Mouse (Mus musculus) spleen, postnatal 14 days (tissue): ENCODE data around the gene Fbxo21.

Experiments
- DNase-seq, 2 experiments: peaks; one replicate each; pipeline ENCODE4 v3.0.0; 2021 to 2022; ENCODE audit warnings: low spot score in 2 of 2

Fbxo21 gene

DNA sequence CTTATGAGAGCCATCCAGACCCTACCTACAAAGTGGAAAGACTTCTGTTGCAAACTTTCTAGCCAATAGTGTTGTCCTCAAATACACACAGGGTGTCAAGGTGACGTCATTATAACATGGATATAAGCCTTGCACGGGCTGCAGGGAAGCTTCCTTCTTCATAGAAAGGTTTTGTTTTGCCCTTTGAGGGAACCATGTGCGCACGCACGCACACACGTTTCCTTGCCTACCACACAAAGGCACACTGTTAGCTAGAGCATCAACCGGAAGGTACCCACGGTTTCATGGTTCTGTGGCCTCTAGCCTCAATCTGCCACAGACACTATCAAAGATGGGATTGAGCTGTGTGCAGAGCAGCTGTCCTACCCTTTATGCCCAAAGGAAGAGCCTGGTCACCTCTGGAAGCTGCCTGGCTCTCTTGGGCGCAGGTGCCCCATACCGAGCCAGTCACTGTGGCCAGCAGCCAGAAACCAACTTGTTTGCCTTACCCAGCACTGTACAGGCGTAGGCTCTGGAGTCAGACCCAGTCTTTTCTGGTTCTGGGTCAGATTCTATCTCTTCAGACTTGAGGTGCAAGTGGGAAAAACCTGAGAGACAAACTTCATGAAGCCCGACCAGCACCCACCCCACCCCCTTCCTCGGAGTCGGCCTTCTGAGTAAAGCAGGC, 70.7 kb downstream of the Fbxo21 start:
- no peak for DNase-seq

DNA sequence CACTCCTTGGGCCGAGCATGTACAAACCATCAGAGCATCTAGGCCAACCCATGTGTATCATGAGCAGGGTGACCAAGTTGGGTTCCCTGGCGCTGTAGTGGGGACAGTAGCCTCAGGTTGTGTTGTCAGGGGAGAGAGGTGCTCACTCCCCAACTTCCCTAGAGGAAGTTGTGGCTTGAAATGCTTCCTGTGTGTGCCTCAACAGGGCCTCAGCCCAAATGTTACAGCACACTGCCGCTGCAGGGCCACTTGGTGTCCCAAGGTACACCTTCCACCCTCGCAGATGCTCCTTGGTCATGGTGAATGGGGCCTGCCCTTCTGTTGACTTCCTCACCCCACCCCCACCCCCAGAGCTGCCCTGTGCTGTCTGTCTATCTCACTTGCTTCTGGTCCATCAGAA, 71.9 kb downstream of the Fbxo21 start:
- no peak for DNase-seq

DNA sequence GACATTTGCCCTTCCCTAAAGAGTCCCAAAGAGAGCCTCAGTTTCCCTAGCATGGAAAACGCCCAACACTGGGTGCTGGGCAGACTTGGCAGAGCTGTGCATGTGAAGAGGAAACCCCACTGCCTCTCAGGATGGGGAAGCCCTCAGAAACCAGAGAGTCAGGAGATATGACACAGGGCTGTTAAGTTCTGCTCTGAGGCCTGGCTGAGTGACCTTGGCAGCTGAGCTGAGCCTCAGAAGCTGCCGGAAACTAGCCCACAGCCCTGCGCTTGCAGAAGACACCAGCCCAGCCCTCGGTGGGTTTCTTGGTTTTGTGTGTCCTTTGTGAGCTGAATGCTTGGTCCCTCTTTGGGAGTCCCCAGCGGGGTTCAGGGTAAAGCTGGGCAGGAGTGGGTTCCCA, 72.4 kb downstream of the Fbxo21 start:
- DNase-seq: no peak

DNA sequence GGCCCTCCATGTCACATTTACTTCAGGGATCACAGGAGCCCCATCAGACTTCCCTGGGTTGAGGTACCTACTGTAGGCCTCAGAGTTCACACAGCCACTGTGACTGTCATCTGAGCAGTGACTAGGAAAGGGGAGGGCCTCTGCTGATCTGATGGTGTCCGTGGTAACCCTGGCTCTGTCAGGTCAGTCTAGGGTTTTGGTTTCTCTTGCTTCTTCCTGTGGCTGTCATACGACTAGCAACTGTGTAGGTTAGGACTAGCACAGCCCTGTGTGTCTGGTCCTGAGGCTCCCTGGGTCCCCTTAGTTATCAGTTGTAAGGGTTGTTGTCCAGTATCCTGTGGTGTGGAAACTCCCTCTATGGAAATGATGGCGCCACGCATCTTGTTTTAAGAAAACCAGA, 74.2 kb downstream of the Fbxo21 start:
- DNase-seq: no peak

DNA sequence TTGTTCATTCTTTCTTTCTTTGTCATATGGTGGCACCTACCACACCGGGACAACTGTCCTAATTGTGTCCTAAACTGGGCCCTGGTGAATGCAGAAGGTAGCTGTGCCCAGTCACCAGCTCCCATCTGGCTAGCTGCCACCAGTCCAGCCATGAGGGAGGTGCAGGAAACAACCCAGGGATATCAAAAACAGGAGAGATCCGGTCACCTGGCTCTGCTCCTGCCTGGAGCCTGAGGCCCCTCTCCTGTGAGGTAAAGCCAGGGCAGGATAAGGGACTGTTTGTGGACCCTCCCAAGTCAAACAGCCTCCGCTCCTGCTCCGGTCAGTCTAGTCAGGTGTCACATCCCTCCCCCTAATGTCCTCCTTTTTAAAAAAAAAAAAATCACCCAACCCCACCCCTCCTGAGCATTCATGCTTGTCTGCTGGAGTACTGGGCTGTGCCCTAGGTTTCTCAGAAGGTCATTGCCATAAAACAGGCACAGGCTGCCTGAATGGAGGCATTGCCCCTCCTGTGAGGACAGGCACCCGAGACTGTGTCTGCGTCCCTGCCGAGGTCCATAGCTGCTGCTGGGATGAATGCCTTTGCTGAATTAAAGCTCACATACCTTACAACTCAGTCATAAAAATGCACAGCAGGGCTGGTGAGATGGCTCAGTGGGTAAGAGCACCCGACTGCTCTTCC, 75.6 kb downstream of the Fbxo21 start:
- DNase-seq: no peak

DNA sequence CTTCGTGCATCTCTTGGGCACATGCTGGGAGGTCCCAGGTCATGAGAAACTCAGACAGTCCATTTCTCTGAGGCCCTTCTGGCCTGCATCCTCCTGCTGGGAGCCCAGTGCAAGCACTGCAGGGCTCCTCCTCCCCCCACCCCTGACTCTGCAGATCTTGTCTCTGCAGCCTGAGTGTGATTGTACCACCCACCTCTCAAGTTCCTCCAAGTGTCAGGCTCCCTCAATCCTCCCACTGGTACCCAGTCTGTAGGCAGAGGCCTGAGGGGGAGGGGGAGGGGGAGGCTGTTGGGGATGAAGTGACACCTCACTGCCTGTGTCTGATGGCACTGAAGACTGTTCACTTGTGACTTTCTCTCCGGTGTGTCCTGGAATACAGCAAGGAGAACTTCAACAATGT, 76.7 kb downstream of the Fbxo21 start:
- DNase-seq: no peak

DNA sequence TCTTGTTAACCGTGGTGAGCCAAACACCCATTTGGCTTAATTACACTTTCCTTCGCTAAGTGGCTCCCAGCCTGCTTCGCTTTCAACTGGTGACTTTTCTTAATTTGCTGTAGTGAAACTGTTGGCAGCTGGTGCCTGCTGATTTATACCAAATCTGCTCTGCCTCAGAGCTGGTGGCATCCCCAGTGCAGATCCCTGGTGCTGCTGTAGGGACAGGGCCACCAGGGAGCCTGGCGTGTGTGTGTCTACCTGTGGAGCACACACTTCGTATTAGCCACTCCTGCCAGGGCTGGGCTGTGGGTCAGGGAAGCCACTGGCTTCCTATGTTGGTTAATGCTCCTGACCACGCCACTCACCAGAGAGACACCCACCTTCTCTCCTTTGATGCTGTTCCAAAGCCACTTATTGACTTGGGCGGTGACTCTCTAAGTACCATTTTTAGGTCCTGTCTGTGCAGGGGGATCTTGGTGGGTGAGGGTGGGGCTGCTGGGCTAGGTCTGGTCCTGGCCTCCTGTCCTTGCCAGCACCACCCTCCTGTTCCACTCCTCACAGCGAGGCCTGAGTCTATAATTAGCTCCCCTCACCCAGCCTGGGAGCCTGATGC, 81.1 kb downstream of the Fbxo21 start:
- DNase-seq: no peak

DNA sequence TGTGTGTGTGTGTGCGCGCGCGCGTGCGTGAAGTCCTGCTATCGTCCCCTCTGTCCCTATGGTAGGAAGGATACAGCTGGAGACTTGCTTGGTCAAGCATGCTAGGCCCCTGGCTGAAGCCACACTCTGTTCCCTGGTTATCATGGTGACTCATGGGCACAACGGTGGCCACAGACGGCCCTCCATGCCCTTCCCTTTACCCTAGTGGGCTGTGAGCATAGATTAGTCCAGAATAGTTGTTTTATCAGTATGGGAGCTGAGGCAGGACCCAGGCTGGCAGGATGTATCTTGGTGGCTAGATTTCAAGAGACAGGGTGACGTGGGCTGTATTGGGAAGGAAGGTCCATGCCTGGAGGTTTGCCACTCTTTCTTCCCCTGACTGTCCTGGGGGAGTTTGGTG, 82.3 kb downstream of the Fbxo21 start:
- DNase-seq: no peak

DNA sequence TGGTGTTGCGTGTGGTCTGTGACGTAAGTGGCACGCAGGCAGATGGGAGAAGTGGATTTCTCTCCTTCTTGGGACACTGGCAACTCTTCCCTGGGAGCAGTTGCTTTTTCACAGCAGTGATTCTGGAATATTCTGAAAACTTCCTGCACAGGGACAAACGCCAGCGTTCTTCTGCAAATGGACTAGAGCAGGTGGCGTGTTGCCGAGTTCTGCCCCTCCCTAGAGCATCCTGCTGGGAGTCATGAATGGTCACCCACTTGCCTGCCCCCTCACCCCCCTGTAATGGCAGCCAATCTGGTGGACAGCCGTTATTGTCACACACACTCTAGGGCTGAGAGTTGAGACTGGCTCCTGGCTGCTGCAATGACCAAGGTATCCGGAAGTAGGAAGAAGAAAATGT, 83.1 kb downstream of the Fbxo21 start:
- no peak for DNase-seq
